Mouse (Mus musculus) heart, embryonic 14.5 days (tissue): Measurements from ENCODE around the gene Cdhr2. TPM values are rescaled to one million over a fixed set of nuclear protein-coding genes. Genes with fewer than 3 reads are reported as not detected.
A peak's percentile ranks its signal among the peaks of the same experiment; 100 is the strongest.

Source experiments
- ATAC-seq: fragments of 200-750 bp; cut with Nextera tagmentation; 2 replicates; pipeline ENCODE4 v1.8.0; 2017; ENCODE audit warnings: low read depth, moderate TSS enrichment; ENCODE audit not compliant: insufficient number of reproducible peaks, insufficient read depth, low FRiP score
- H3K27ac ChIP-seq, 2 experiments: fragments of 200-500 bp in 1 of 2; fragments of 300-500 bp in 1 of 2; sonication (generic) in 1 of 2; replicated peaks in 1 of 2; 2 replicates each; pipeline ENCODE4 v1.5.1; 2012 to 2014; ENCODE audit warnings: low read depth in 2 of 2, low read length in 2 of 2, control low read depth in 1 of 2, mild to moderate bottlenecking in 1 of 2, mixed read lengths in 1 of 2; ENCODE audit not compliant: control insufficient read depth in 1 of 2, insufficient read depth in 1 of 2
- H3K27me3 ChIP-seq: fragments of 300-500 bp; sonication (generic); 2 replicates; pipeline ENCODE4 v1.6.1; 2014; ENCODE audit warnings: mild to moderate bottlenecking, low read length, control low read depth; ENCODE audit not compliant: control insufficient read depth, insufficient read depth
- H3K36me3 ChIP-seq: fragments of 300-500 bp; sonication (generic); 2 replicates; pipeline ENCODE4 v1.6.1; 2014; ENCODE audit warnings: mild to moderate bottlenecking, control low read depth, low read length, mixed read lengths; ENCODE audit not compliant: control insufficient read depth, insufficient read depth
- H3K4me1 ChIP-seq, 2 experiments: fragments of 200-500 bp in 1 of 2; fragments of 300-500 bp in 1 of 2; sonication (generic) in 1 of 2; 2 replicates each; pipeline ENCODE4 v1.6.1; 2012 to 2014; ENCODE audit warnings: low read length in 2 of 2, control low read depth in 1 of 2, mixed read lengths in 1 of 2; ENCODE audit not compliant: control insufficient read depth in 2 of 2, insufficient read depth in 2 of 2
- H3K4me2 ChIP-seq: fragments of 300-500 bp; sonication (generic); 2 replicates; pipeline ENCODE4 v1.6.1; 2014; ENCODE audit warnings: mild to moderate bottlenecking, low read length
- H3K4me3 ChIP-seq, 2 experiments: fragments of 200-500 bp in 1 of 2; fragments of 300-500 bp in 1 of 2; sonication (generic) in 1 of 2; 2 replicates each; pipeline ENCODE4 v1.5.1; 2012 to 2014; ENCODE audit warnings: low read length in 2 of 2, mild to moderate bottlenecking in 2 of 2, control low read depth in 1 of 2, low read depth in 1 of 2, moderate library complexity in 1 of 2; ENCODE audit not compliant: control insufficient read depth in 1 of 2, insufficient read depth in 1 of 2
- H3K9ac ChIP-seq: fragments of 300-500 bp; sonication (generic); 2 replicates; pipeline ENCODE4 v1.6.1; 2014; ENCODE audit warnings: mild to moderate bottlenecking, low read length
- H3K9me3 ChIP-seq: fragments of 300-500 bp; sonication (generic); 2 replicates; pipeline ENCODE4 v1.6.1; 2016; ENCODE audit warnings: low read length, control low read depth; ENCODE audit not compliant: control insufficient read depth
- WGBS: fragments of 180-500 bp; shearing (Covaris S2); extraction: QIAGEN DNeasy Blood & Tissue Kit; methylation state at CpG from one replicate; pipeline ENCODE4 v1.1.7; 2014; 5-methylcytosine and 5-hydroxymethylcytosine counted together
- polyA plus RNA-seq: library from polyadenylated mRNA; unstranded; fragments of >200 nt; fragmentation: Nextera tagmentation; extraction: Ambion mirVana; gene quantifications from 2 replicates; pipeline ENCODE4 v1.2.1, GENCODE M21; 2014

The Cdhr2 gene
- polyA plus RNA-seq, 1 experiment from 2014 or later, result not detected

DNA sequence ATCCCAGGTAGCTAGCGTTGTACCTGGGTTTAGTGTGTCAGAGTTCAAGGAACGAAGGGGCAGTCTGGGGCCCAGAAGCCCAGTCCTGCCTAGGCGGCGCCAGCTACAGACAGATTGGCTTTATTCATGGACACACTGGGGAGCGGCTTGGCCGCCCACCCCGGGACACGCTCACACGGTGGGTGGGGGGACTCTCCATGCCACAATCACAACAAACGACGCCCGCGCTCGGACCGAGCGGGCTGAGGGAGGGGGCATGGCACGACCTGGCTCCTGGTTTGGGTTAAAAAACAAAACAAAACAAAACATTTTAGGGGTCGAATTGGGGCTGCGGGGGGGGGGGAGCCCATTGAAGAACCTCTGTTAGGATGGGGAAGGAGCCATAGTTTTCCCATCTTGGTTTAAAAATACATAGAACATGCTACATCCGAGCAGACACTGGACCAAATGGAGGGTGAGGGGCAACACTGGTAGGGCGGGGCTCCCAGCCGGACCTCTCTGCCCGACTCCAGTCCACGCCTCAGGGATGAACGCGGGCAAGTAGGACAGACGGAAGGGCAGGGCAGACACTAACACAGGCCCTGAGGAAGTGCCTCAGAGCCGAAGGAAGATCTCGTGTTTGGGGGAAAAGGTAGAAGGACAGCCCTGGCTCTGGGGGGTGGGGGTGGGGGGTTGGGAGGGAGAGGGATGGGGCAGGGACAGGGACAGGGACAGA is 57.7 kb downstream of the Cdhr2 start:
- no peak overlapping the region for H3K27ac ChIP-seq
- H3K4me3 ChIP-seq, result no peak overlapping the region
- peak overlapping the region; percentile 67 for H3K4me2 ChIP-seq
- H3K9ac ChIP-seq, result no peak overlapping the region
- no peaks in the 10 kb centered on the region for H3K9me3 ChIP-seq
- no peaks in the 10 kb centered on the region for H3K36me3 ChIP-seq
- 2% methylated on average over 29 of the region's 29 CpGs for WGBS
- peaks cover 5% of the 10 kb centered on the region in 2 experiments; a peak in 3 of 4 replicates for H3K4me1 ChIP-seq
- H3K27me3 ChIP-seq, result peaks cover 69% of the 10 kb centered on the region
- ATAC-seq, result 0 out of 2 replicates have a peak, but pooled peaks have one; percentile 8

DNA sequence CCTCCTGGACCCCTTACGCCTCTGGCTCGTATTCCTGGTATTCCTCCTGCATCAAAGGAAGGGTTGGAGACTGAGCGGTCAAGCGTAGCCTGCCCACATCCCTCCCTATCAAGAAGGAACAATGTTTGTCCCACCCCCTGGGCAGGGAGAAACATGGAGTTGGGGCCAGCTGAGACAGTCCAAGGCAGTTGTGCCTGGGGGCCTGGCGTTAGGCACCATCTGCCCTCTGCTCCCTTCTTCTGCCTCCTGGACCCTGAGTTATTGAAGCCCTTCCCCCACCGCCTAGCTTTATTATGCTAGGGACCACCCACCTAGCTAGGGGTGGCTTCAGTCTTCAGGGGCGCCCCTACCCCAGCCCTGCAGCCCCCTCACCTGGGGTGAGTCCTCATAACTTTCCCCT is 58.2 kb downstream of the Cdhr2 start:
- Histone ChIP-seq H3K27me3 (peaks cover 74% of the 10 kb centered on the region), H3K9ac (no peak overlapping the region), H3K4me1 (peaks cover 5% of the 10 kb centered on the region in 2 experiments; a peak in 3 of 4 replicates), H3K36me3 (no peaks in the 10 kb centered on the region), H3K4me2 (no peak overlapping the region), H3K4me3 (no peak overlapping the region), H3K27ac (no peak overlapping the region), H3K9me3 (no peaks in the 10 kb centered on the region)
- 18% methylated on average over 7 of the region's 7 CpGs for WGBS
- no peak for ATAC-seq

- H3K36me3 ChIP-seq, result no peaks in the 10 kb centered on the region
- WGBS, result 43% methylated on average over 8 of the region's 8 CpGs
- peaks cover 74% of the 10 kb centered on the region for H3K27me3 ChIP-seq
- no peak overlapping the region for H3K4me2 ChIP-seq
- no peak for ATAC-seq
- H3K4me1 ChIP-seq, result peaks cover 5% of the 10 kb centered on the region in 2 experiments; a peak in 3 of 4 replicates
- H3K9ac ChIP-seq, result no peak overlapping the region
- no peaks in the 10 kb centered on the region for H3K9me3 ChIP-seq
- H3K27ac ChIP-seq, result no peak overlapping the region
- H3K4me3 ChIP-seq, result no peak overlapping the region
Measured at GRCm38 (mm10) chr13:54760164-54760795, 59.0 kb downstream of the Cdhr2 start.

- no peak for ATAC-seq
- Histone ChIP-seq H3K4me3 (no peak overlapping the region), H3K9ac (no peak overlapping the region), H3K27ac (no peak overlapping the region), H3K36me3 (no peaks in the 10 kb centered on the region), H3K27me3 (peaks cover 75% of the 10 kb centered on the region), H3K4me2 (no peak overlapping the region), H3K9me3 (no peaks in the 10 kb centered on the region), H3K4me1 (peaks cover 5 to 7% of the 10 kb centered on the region in 2 experiments; a peak in 3 of 4 replicates)
- WGBS, result 73% methylated on average over 7 of the region's 7 CpGs
Measured at GRCm38 (mm10) chr13:54760906-54761305, 59.6 kb downstream of the Cdhr2 start.

DNA sequence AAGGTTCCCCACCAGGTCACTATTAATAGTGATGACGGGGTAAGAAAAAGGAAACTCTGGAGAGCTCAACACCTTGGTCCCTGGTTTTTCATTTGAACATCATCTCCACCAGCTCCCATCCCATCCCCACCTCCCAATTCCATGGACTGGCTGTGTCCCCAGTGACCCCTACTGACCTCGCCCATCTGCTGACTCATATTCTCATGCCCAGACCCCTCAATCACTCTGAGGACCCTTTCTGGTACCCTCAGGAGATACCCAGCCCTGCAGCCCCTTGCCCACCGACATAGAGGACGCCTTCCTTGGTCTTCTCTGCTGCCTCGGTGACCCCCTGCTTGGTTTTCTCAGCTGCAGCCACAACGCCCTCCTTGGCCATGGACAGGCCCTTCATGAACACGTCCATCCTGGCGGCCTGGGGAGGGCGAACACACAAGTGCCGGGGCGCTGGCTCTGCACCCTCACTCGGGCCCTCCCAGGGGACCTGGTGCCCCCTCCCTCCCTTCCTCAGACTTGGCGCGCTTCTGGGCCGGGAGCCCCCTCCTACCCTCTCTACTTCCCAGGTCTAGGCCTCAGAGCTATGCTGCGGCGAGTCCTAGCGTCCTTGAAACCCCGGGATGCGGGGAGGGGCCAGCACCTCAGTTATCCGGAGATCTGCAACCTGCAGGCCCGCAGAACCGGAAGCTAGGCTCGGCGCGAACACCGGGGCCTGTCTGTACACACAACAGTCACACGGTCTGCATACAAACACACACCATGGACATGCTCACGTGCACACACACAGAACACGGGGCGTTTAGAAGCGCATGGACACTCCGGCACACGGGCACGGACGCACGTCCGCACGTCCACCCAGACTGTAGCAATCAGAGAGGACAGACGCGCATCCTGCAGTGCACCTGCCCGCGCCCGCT is 64.3 kb downstream of the Cdhr2 start:
- Histone ChIP-seq H3K36me3 (no peaks in the 10 kb centered on the region), H3K27me3 (peaks cover 62% of the 10 kb centered on the region), H3K9ac (no peak overlapping the region), H3K4me3 (peak overlapping the region; percentile 4 to 29; a peak in 3 of 4 replicates), H3K4me2 (peak overlapping the region; percentile 56), H3K9me3 (no peaks in the 10 kb centered on the region), H3K4me1 (peaks cover 0 to 7% of the 10 kb centered on the region in 2 experiments; a peak in 1 of 4 replicates), H3K27ac (no peak overlapping the region)
- WGBS, result 5% methylated on average over 41 of the region's 44 CpGs
- ATAC-seq, result no peak

- Histone ChIP-seq H3K27me3 (peaks cover 56% of the 10 kb centered on the region), H3K9me3 (no peaks in the 10 kb centered on the region), H3K4me3 (peak within 1 kb of the TSS; percentile 4 to 29; a peak in 3 of 4 replicates), H3K9ac (no peak within 1 kb of the TSS), H3K27ac (no peak within 1 kb of the TSS), H3K4me2 (peak within 1 kb of the TSS; percentile 56), H3K36me3 (no peaks in the 10 kb centered on the region), H3K4me1 (peaks cover 0 to 7% of the 10 kb centered on the region in 2 experiments; a peak in 1 of 4 replicates)
- ATAC-seq, result no peak
- 2% methylated on average over 35 of the region's 35 CpGs for WGBS
Measured at GRCm38 (mm10) chr13:54766192-54766768, 65.0 kb downstream of the Cdhr2 start, which contains the start of gene Sncb. TSS of gene Sncb (minus strand) at chr13:54766595.

DNA sequence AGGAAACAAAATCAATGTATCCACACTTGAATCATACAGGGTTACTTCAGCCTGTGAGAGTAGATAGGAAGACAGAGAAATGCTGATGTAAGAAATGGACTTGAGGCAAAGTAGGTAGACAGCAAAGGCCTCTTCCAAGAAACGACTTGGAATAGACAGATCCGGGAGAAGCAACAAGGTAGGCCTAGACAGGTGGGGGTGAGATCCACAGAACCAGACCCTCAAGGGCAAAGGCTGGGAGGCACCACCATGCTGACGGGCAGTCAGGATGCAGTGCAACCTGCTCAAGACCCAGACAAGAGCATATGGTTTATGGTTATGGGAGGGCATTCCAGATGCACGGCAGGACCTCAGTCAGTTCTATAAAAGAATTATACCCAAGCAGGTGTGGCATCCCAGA is 65.8 kb downstream of the Cdhr2 start:
- Histone ChIP-seq H3K4me3 (no peak overlapping the region), H3K27me3 (peaks cover 56% of the 10 kb centered on the region)
- WGBS, result 83% methylated on average over 4 of the region's 4 CpGs

More for the DNA sequence above, 65.8 kb downstream of the Cdhr2 start:
- Histone ChIP-seq H3K4me2 (no peak overlapping the region), H3K4me1 (peaks cover 0 to 7% of the 10 kb centered on the region in 2 experiments; a peak in 1 of 4 replicates), H3K36me3 (no peaks in the 10 kb centered on the region), H3K9me3 (no peaks in the 10 kb centered on the region), H3K27ac (no peak overlapping the region), H3K9ac (no peak overlapping the region)
- ATAC-seq, result no peak
